ENCODE assay signal across 13 mouse cellular contexts in the genomic region with DNA sequence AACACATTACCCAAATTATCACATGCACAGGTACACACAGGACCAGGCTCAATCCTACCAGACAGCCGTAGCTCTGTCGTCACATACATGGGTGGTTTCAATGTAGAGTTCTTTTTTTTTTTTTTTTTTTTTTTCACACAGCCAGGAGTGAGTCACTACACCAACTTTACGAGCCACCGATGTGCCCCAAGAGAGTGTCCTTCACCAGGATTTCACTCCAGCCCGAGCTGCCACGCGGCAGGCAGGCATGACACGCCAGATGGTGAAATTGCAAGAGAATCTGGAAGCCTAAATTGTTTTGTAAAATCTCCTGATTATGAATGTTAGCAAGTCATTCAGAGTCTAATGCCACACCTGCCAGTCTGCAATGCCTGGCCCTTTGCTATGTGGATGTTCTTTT. TPM values are rescaled to one million over a fixed set of nuclear protein-coding genes. Genes with fewer than 3 reads are reported as not detected.
DNase-seq lines count a peak whose midpoint lies in the region; TF ChIP-seq lines count a peak whose summit lies in the region.
"Had no signal": no experiment of that assay in that cellular context is flagged by ENCODE, and none has a peak within 500 bp of the region (broad histone marks: within the 10 kb centered on the region; RNA-seq: fewer than 3 reads in every experiment).

No protein-coding gene starts in this region.

- no peaks in the 10 kb centered on the region for H3K27me3 ChIP-seq in heart, adult 2 months (ENCODE audit: control insufficient read depth, insufficient read depth, low read length)
- H3K27me3 ChIP-seq: hindbrain, embryonic 13.5 days; lung, embryonic 15.5 days; midbrain, embryonic 13.5 days; neural tube, embryonic 15.5 days had no signal

- TF ChIP-seq POLR2A in brain, embryonic 14.5 days (IDR thresholded peaks at IDR 0.05; ENCODE audit: borderline replicate concordance, extremely low read depth, insufficient read depth, insufficient read length, poor library complexity, severe bottlenecking) = no peak
- no peak for TF ChIP-seq POLR2A in heart, adult 2 months (IDR thresholded peaks at IDR 0.05; ENCODE audit: insufficient read depth, low read depth, low read length)

- H3K27ac ChIP-seq in heart, adult 2 months = no peak overlapping the region
- H3K27ac ChIP-seq: hindbrain, embryonic 13.5 days; lung, embryonic 15.5 days; midbrain, embryonic 13.5 days; neural tube, embryonic 15.5 days had no signal

- no peak for TF ChIP-seq CTCF in brain, embryonic 14.5 days (IDR thresholded peaks at IDR 0.05; ENCODE audit: borderline replicate concordance, extremely low read depth, insufficient read depth, insufficient read length)
- TF ChIP-seq CTCF in heart, adult 2 months (IDR thresholded peaks at IDR 0.05) = no peak

- H3K79me2 ChIP-seq in heart, adult 2 months (replicated peaks; ENCODE audit: control insufficient read depth, insufficient read depth, low read length) = no peaks in the 10 kb centered on the region

- intact Hi-C loops in left cerebral cortex, postnatal 14 days (cut with DNase I) = no loop called here
- intact Hi-C loops in left cerebral cortex, postnatal 10 days (cut with DNase I) = no loop called here
- intact Hi-C loops in heart, adult 2 months (cut with DNase I) = no loop called here

- DNase-seq in cerebellum, adult 9-10 months = peak; percentile 54
- no peak for DNase-seq in cerebellum, adult 11 months
- DNase-seq in left cerebral cortex, postnatal 14 days (ENCODE audit: low spot score in 2 of 2) = peak; percentile 53 to 73
- DNase-seq in left cerebral cortex, postnatal 10 days (ENCODE audit: extremely low spot score in 1 of 2, low spot score in 2 of 2) = no peak
- DNase-seq in brain, embryonic 14.5 days (ENCODE audit: low read depth) = peak; percentile 25
- DNase-seq in right cerebral cortex, postnatal 36 days (ENCODE audit: low spot score in 2 of 2) = peak; percentile 48 to 60
- DNase-seq in heart, adult 2 months = no peak
- DNase-seq in lung, adult 18-20 months = no peak
- DNase-seq: kidney, adult 2 months had no signal

- TF ChIP-seq EP300 in heart, adult 2 months (IDR thresholded peaks at IDR 0.05; ENCODE audit: insufficient read depth, low read depth, low read length) = no peak

- no peak overlapping the region for H3K4me3 ChIP-seq in heart, adult 2 months
- H3K4me3 ChIP-seq: hindbrain, embryonic 13.5 days; lung, embryonic 15.5 days; midbrain, embryonic 13.5 days; neural tube, embryonic 15.5 days had no signal

- H3K4me1 ChIP-seq in heart, adult 2 months (ENCODE audit: control insufficient read depth, insufficient read depth, low read length) = no peaks in the 10 kb centered on the region
- H3K4me1 ChIP-seq: hindbrain, embryonic 13.5 days; lung, embryonic 15.5 days; midbrain, embryonic 13.5 days; neural tube, embryonic 15.5 days had no signal

- WGBS in heart, adult 2 months = 80% methylated on average over 8 of the region's 8 CpGs

- no peaks in the 10 kb centered on the region for H3K36me3 ChIP-seq in heart, adult 2 months (ENCODE audit: control insufficient read depth, insufficient read depth, low read length)

- no peak overlapping the region for H3K9ac ChIP-seq in heart, adult 2 months (ENCODE audit: low read depth, low read length)
- H3K9ac ChIP-seq: hindbrain, embryonic 13.5 days; lung, embryonic 15.5 days; midbrain, embryonic 13.5 days; neural tube, embryonic 15.5 days had no signal

RNA-seq across cellular contexts. Expression of gene Grik5, which starts 24.8 kb away (rescaled TPM):
- 100 to 1,000 TPM; 264 to 270 TPM for total RNA-seq in left cerebral cortex, postnatal 14 days (2021)
- total RNA-seq in left cerebral cortex, postnatal 10 days (2021) = 100 to 1,000 TPM; 226 to 237 TPM
- polyA plus RNA-seq in brain, embryonic 14.5 days (2012; rRNA removed) = 155 and 186 TPM in 2 replicates
- 1 to 10 TPM; 4.5 to 4.6 TPM for total RNA-seq in heart, adult 2 months (2021)
- 10.3 and 12.1 TPM in 2 replicates for polyA plus RNA-seq in heart, adult 2 months (2012; rRNA removed)

RNA-seq across cellular contexts. Expression of gene Zfp574, which starts 25.0 kb away (rescaled TPM):
- total RNA-seq in left cerebral cortex, postnatal 14 days (2021) = 10 to 100 TPM; 28.1 to 30.0 TPM
- 10 to 100 TPM; 26.0 to 27.1 TPM for total RNA-seq in left cerebral cortex, postnatal 10 days (2021)
- 45.4 and 46.2 TPM in 2 replicates for polyA plus RNA-seq in brain, embryonic 14.5 days (2012; rRNA removed)
- 10 to 100 TPM in 1 of 2 experiments, 1 to 10 TPM in 1; 9.2 to 10.3 TPM for total RNA-seq in heart, adult 2 months (2021)
- 11.8 and 12.6 TPM in 2 replicates for polyA plus RNA-seq in heart, adult 2 months (2012; rRNA removed)

RNA-seq across cellular contexts. Expression of gene Atp1a3, which starts 41.6 kb away (rescaled TPM):
- total RNA-seq in left cerebral cortex, postnatal 14 days (2021) = 1,000 to 10,000 TPM; 2,091 to 2,391 TPM
- 1,000 to 10,000 TPM; 2,078 to 2,206 TPM for total RNA-seq in left cerebral cortex, postnatal 10 days (2021)
- polyA plus RNA-seq in brain, embryonic 14.5 days (2012; rRNA removed) = 160 and 331 TPM in 2 replicates
- 1 to 10 TPM in 1 of 2 experiments, under 1 TPM in 1; 0.39 to 1.2 TPM for total RNA-seq in heart, adult 2 months (2021)
- 0.85 and 1.7 TPM in 2 replicates for polyA plus RNA-seq in heart, adult 2 months (2012; rRNA removed)

Comparison
In these comparisons a context has a peak if more than half of its experiments do, and no peak if none do; other contexts are left out.
1. DNase-seq: peak in cerebellum, adult 9-10 months (single experiment), left cerebral cortex, postnatal 14 days (2 of 2), brain, embryonic 14.5 days (single experiment) and right cerebral cortex, postnatal 36 days (2 of 2); none in cerebellum, adult 11 months (single experiment), left cerebral cortex, postnatal 10 days (0 of 2), heart, adult 2 months (0 of 2) and lung, adult 18-20 months (0 of 2).
2. RNA of gene Grik5, which starts 24.8 kb away (total RNA-seq): 264 to 270 TPM in left cerebral cortex, postnatal 14 days and 226 to 237 TPM in left cerebral cortex, postnatal 10 days; 4.5 to 4.6 TPM in heart, adult 2 months; every median in the first group is over 10 times any median in the second.
3. RNA of gene Atp1a3, which starts 41.6 kb away (total RNA-seq): 2,091 to 2,391 TPM in left cerebral cortex, postnatal 14 days and 2,078 to 2,206 TPM in left cerebral cortex, postnatal 10 days; 0.39 to 1.2 TPM in heart, adult 2 months; every median in the first group is over 100 times any median in the second.